In the genomic region with DNA sequence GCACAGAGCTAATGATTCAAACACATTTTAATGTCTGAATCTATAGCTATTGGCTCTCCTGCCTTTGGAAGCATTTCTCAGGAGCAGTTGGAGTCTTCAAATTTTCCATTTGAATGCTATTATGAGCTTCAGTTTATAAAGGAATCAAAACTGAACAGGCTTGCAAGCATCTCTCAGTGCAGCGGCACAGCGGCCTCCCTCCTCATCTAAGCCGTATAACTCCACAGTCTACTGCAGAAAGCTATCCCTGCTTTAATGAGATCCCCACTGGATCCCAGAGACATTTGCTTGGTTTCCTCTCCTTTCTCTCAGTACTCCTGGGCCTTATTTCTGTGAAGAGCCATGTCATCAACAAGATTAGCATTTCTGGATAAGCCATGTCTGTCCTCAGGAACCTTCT, we compare ENCODE assay signal across 11 mouse cellular contexts.
"Had no signal": no experiment of that assay in that cellular context is flagged by ENCODE, and none has a peak within 500 bp of the region (broad histone marks: within the 10 kb centered on the region; RNA-seq: fewer than 3 reads in every experiment).

No protein-coding gene starts in this region.

- H3K9ac ChIP-seq: limb, embryonic 15.5 days; liver, embryonic 12.5 days; lung, embryonic 14.5 days had no signal

- H3K4me1 ChIP-seq: liver, embryonic 12.5 days had no signal

- H3K4me3 ChIP-seq: limb, embryonic 15.5 days; liver, embryonic 12.5 days had no signal

- H3K36me3 ChIP-seq: limb, embryonic 15.5 days; liver, embryonic 12.5 days; midbrain, embryonic 10.5 days had no signal

- DNase-seq: kidney, adult 8-10 months; kidney, postnatal 36 days; lung, embryonic 14.5 days; lung, postnatal 10 days; lung, postnatal 4 days; thymus, postnatal 4 days had no signal

- H3K9me3 ChIP-seq: limb, embryonic 15.5 days; liver, embryonic 12.5 days; midbrain, embryonic 10.5 days had no signal

- H3K4me2 ChIP-seq: limb, embryonic 15.5 days; liver, embryonic 12.5 days; lung, embryonic 14.5 days had no signal

- ATAC-seq: liver, embryonic 12.5 days had no signal

- H3K27me3 ChIP-seq: limb, embryonic 15.5 days; liver, embryonic 12.5 days had no signal

- H3K27ac ChIP-seq: kidney, postnatal 0 days; limb, embryonic 15.5 days; liver, embryonic 12.5 days; stomach, postnatal 0 days had no signal
